Mouse (Mus musculus) megakaryocyte progenitor cell, adult 5-6 weeks (primary cell): ENCODE measurements around the gene Shisa6. TPM values are rescaled to one million over a fixed set of nuclear protein-coding genes. Genes with fewer than 3 reads are reported as not detected.
A peak's percentile ranks its signal among the peaks of the same experiment; 100 is the strongest.

Experiments
- ATAC-seq: replicated peaks from 2 replicates; pipeline ENCODE4 v1.8.0; 2016; ENCODE audit warnings: mild to moderate bottlenecking, moderate TSS enrichment, inconsistent platforms; ENCODE audit not compliant: poor library complexity
- total RNA-seq, 2 experiments: library from RNA; stranded (forward) in 1 of 2; stranded (reverse) in 1 of 2; fragments of 157-497, 149-512 nt in 1 of 2; fragments of 200-1000 nt in 1 of 2; gene quantifications; 2 replicates each; pipeline versions ENCODE4 v1.2.3 to v1.2.4; 2015 to 2017

Shisa6 gene
- total RNA-seq, 2 experiments from 2014 or later, result not detected

- ATAC-seq, result no peak
These were observed 266.9 kb downstream of the Shisa6 start for GRCm38 (mm10) chr11:66258851-66259250.

GRCm38 (mm10) chr11:66247115-66247514 is 278.6 kb downstream of the Shisa6 start:
- no peak for ATAC-seq

- ATAC-seq, result no peak
These were observed 289.2 kb downstream of the Shisa6 start for GRCm38 (mm10) chr11:66236557-66236956.

- no peak for ATAC-seq
These were observed 292.9 kb downstream of the Shisa6 start for GRCm38 (mm10) chr11:66232891-66233290.

- no peak for ATAC-seq
These were observed 303.6 kb downstream of the Shisa6 start for GRCm38 (mm10) chr11:66222133-66222532.

- no peak for ATAC-seq
These were observed 307.3 kb downstream of the Shisa6 start for GRCm38 (mm10) chr11:66218469-66218868.

- no peak for ATAC-seq
These were observed 337.0 kb downstream of the Shisa6 start for GRCm38 (mm10) chr11:66188627-66189287.

GRCm38 (mm10) chr11:66188146-66188545 is 337.6 kb downstream of the Shisa6 start:
- ATAC-seq, result no peak

- ATAC-seq, result no peak
These were observed 348.0 kb downstream of the Shisa6 start for GRCm38 (mm10) chr11:66177781-66178180.

GRCm38 (mm10) chr11:66167801-66168651 is 357.7 kb downstream of the Shisa6 start, which contains the start of gene Dnah9:
Dnah9 (minus strand) TSS chr11:66168551.
- ATAC-seq, result peak; percentile 26

GRCm38 (mm10) chr11:66164022-66164421 is 361.7 kb downstream of the Shisa6 start:
- no peak for ATAC-seq
